Mouse (Mus musculus) olfactory bulb, adult 2 months (tissue): ENCODE measurements around the gene Fam193b. TPM values are rescaled to one million over a fixed set of nuclear protein-coding genes. Genes with fewer than 3 reads are reported as not detected.

Experiments
- H3K27ac ChIP-seq: fragments of 200-500 bp; 2 replicates; pipeline ENCODE4 v1.5.1; 2012; ENCODE audit warnings: low read depth, low read length; ENCODE audit not compliant: insufficient read depth
- H3K4me1 ChIP-seq: fragments of 200-500 bp; 2 replicates; pipeline ENCODE4 v1.6.1; 2012; ENCODE audit warnings: low read length; ENCODE audit not compliant: control insufficient read depth, insufficient read depth
- H3K4me3 ChIP-seq: fragments of 200-500 bp; 2 replicates; pipeline ENCODE4 v1.5.1; 2012; ENCODE audit warnings: mild to moderate bottlenecking, low read depth, low read length, moderate library complexity; ENCODE audit not compliant: insufficient read depth
- CTCF ChIP-seq: fragments of 200-500 bp; IDR thresholded peaks from 2 replicates; pipeline ENCODE4 v1.5.1; 2012; ENCODE audit warnings: low read depth, mild to moderate bottlenecking, low read length, moderate library complexity; ENCODE audit not compliant: insufficient read depth
- POLR2A ChIP-seq: fragments of 200-500 bp; IDR thresholded peaks from 2 replicates; pipeline ENCODE4 v1.6.1; 2012; ENCODE audit warnings: mild to moderate bottlenecking, low read depth, low read length, moderate library complexity; ENCODE audit not compliant: insufficient read depth
- WGBS: fragments of 180-500 bp; shearing (Covaris S2); methylation state at CpG from one replicate; pipeline ENCODE4 v1.1.7; 2018; 5-methylcytosine and 5-hydroxymethylcytosine counted together
- polyA plus RNA-seq: library from polyadenylated mRNA; stranded (reverse); fragments of >200 nt; gene quantifications from 2 replicates; pipeline ENCODE4 v1.2.4, GENCODE M21; 2012; ENCODE audit warnings: low replicate concordance; ENCODE audit not compliant: missing spikeins, insufficient read depth, insufficient read length

Gene Fam193b
- polyA plus RNA-seq, 1 experiment = 63.4 TPM

DNA sequence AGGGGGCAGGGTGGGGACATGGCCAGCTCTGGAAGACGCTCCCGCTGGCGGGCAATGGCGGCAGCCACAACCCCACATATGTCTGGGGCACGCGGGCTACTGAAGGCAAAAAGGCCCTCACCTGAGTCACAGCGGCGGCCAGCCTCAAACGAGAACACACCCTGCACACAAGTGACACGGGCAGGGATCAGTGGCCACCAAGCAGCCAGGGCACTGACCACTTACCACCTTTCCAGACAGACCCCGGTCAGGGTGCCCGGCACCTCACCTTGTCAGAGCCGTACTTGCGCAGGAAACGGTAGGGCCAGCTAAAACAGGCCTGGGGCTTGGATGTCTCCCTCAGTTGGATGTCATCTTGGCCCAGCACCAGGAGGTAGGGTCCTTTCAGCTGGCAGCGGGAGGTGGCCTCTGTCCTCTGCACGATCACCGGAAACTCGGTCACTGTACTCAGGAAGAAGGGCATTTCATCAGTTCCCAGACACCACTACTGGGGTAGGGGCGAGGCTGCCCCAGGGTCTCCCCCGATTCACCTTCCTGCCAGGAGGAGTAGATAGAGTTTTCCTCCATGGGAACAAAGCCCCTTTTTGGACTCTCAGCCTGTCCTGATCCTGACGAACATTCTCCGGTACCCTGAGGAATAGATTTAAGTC, 46.8 kb downstream of the Fam193b start:
- 92% methylated on average over 23 of the region's 23 CpGs for WGBS

DNA sequence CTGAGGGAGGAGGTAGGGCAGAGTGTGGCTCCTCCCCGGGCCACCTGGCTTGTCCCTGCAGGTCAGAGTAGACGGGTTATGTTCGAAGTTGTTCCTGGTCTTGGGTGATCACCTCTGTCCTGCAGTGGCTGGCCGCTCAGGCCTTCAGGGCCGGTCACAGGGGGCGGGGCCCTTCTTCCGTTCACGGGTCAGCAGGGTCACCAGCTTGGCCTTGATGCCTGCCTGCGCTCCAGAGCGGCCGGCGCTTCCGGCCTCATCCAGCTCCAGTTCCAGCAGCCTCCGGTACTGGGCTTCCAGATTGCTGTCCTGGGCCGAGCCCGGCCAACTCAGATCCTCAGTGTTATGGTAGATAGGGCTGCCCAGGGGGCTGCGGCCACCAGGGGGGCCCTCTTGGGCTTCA, 47.6 kb downstream of the Fam193b start:
- no peak overlapping the region for H3K27ac ChIP-seq
- TF ChIP-seq POLR2A = no peak
- no peak for TF ChIP-seq CTCF
- H3K4me1 ChIP-seq = 0 out of 2 replicates have a peak, but pooled peaks cover 5% of the 10 kb centered on the region
- WGBS = 78% methylated on average over 17 of the region's 17 CpGs
- H3K4me3 ChIP-seq = no peak overlapping the region

More for the DNA sequence above, 46.8 kb downstream of the Fam193b start:
- Histone ChIP-seq H3K4me3 (no peak overlapping the region), H3K4me1 (0 out of 2 replicates have a peak, but pooled peaks cover 5% of the 10 kb centered on the region), H3K27ac (no peak overlapping the region)
- TF ChIP-seq POLR2A (no peak), CTCF (no peak)

DNA sequence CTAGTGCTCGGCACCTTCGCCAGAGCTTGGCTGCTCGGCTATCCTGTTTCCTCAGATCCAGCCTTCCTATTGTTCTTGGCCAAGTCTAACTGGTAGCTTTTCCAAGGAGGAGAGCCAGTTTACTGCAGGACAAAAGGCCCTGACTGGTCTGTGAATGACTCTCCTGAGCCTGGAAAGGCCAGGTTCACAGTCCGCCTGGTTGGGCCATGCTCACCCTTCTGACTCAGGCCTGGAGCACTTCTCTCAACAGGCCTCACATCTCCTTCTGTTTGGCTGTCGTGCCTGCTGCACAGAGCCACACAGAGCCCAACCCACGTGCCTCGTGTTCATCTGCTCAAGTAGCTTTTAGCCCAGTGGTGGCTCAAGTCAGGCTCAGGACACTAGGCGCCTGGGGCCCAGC, 48.2 kb downstream of the Fam193b start:
- WGBS = 52% methylated on average over 8 of the region's 8 CpGs
- TF ChIP-seq CTCF = no peak
- Histone ChIP-seq H3K27ac (no peak overlapping the region), H3K4me1 (0 out of 2 replicates have a peak, but pooled peaks cover 5% of the 10 kb centered on the region), H3K4me3 (no peak overlapping the region)

DNA sequence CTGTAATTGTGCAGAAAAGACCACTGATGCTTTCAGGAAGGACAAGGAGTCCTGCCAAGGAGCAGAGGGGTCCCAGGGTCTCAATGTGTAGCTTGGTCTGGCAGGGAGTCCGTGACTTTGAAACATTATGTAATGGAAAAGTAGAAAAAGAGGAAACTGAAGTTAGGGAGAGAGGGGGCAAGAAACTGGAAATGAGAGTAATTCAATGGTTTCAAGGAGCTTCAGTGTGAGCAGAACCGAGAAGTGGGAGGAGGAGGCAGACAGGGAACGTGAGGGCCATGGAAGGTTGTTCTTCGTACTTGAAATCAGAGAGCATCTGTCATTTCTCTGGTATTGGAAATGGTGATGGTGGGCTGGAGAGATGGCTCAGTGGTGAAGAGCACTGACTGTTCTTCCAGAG, 51.3 kb downstream of the Fam193b start:
- 55% methylated on average over 4 of the region's 4 CpGs for WGBS
- Histone ChIP-seq H3K4me1 (no peaks in the 10 kb centered on the region; the same call in 1 of the 2 replicates), H3K4me3 (no peak overlapping the region), H3K27ac (no peak overlapping the region)
- TF ChIP-seq POLR2A = no peak
- TF ChIP-seq CTCF = no peak

- peaks cover 10% of the 10 kb centered on the region for H3K4me1 ChIP-seq
Measured at GRCm38 (mm10) chr13:55516955-55517354, 54.0 kb downstream of the Fam193b start.

GRCm38 (mm10) chr13:55513828-55514227, 57.1 kb downstream of the Fam193b start:
- Histone ChIP-seq H3K4me1 (peaks cover 28% of the 10 kb centered on the region), H3K27ac (no peak overlapping the region), H3K4me3 (no peak overlapping the region)
- TF ChIP-seq CTCF = no peak
- no peak for TF ChIP-seq POLR2A
- WGBS = 34% methylated on average over 9 of the region's 9 CpGs

More at GRCm38 (mm10) chr13:55516955-55517354, 54.0 kb downstream of the Fam193b start:
- H3K4me3 ChIP-seq = no peak overlapping the region
- WGBS = 1% methylated on average over 5 of the region's 5 CpGs
- no peak overlapping the region for H3K27ac ChIP-seq
- peak; percentile 59 for TF ChIP-seq CTCF
- TF ChIP-seq POLR2A = no peak

GRCm38 (mm10) chr13:55513111-55513748, 57.7 kb downstream of the Fam193b start, which contains the start of gene Pdlim7:
Gene Pdlim7 (minus strand): TSS chr13:55513676.
- Histone ChIP-seq H3K4me1 (peaks cover 28% of the 10 kb centered on the region), H3K4me3 (peak within 1 kb of the TSS; percentile 79), H3K27ac (peak within 1 kb of the TSS; percentile 73)
- TF ChIP-seq POLR2A (peak; percentile 98), CTCF (peak; percentile 100)
- under 1% methylated on average over 55 of the region's 55 CpGs for WGBS

DNA sequence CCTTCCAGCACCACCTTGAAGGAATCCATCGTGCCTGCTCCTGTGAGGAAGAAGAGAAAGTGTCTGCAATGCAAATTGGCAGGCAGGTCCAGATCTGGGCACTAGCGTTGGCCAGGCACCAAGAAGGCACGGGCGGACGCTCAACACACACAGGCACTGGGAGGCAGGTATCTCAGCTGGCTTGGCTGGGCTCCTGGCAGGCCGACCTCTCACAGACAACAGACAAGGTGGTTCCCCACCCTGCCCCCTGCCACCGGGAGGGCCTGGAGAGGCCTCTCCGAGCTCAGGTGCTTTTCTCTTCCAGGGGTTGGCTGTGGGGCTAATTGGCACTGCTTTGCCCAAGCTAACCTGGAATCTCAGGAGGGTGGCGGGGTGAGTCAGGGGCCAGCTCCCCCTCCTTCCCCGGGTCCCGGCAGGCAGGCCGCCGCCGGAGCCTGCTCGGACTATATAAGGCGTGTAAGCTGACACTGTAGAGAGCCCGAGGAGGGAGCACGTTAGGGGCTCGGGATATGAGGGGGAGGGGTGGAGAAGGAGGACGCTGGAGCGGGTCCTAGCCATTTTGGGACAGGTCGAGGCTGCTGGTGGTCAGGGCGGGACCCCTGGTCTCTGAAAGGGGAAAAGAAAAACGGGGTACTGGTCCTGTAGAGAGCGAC, 58.4 kb downstream of the Fam193b start:
- WGBS = 3% methylated on average over 25 of the region's 25 CpGs
- Histone ChIP-seq H3K4me1 (peaks cover 32% of the 10 kb centered on the region), H3K4me3 (peak overlapping the region; percentile 79), H3K27ac (no peak overlapping the region)
- 0 out of 2 replicates have a peak, but pooled peaks have one; percentile 15 for TF ChIP-seq POLR2A
- no peak for TF ChIP-seq CTCF

DNA sequence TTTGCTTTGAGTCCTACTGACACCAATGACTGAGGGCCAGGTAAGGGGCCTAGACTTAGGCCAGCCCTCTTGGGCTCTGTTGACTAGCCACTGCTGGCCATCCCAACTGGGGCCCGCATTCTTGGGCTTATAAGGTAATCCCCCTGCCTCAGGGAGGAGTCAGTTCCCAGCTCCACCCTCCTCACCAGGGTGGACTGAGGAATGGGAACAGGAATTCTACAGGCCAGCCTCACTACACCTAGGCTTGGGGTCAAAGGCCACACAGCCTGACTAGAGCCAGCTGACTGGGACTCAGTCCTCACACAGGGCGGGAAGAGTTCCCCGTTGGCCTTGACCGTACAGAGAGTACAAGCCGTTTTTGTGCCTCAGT, 59.4 kb downstream of the Fam193b start:
- WGBS = 62% methylated on average over 5 of the region's 5 CpGs
- TF ChIP-seq CTCF (no peak), POLR2A (no peak)
- Histone ChIP-seq H3K27ac (no peak overlapping the region), H3K4me3 (no peak overlapping the region), H3K4me1 (peaks cover 38% of the 10 kb centered on the region)
